Mouse (Mus musculus): Measurements from ENCODE around the gene Ahcyl2.

DNA sequence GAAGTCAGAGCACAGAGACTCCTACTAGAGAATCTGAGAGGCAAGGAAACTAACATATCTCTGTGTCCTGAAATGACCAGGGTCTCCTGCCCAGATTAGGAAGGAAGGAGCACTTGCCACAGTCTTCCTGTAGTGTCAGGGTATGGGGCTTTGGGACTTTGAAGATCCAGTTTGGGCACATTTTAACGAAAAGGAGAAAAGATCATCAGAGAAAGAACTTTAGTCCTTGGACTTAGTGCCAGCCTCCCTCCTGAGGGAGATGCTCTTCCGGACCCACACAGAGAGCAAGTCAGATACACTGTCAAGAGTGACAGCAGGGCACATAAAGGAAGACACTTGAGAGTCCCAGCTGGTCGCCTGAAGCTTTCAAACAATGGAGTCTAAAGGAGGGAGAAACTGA is 36.2 kb downstream of the Ahcyl2 start:
- TF ChIP-seq TAL1 (IDR thresholded peaks at IDR 0.05; ENCODE audit: low read length) (no peak), GATA1 (IDR thresholded peaks at IDR 0.05; ENCODE audit: low read length) (no peak)

Data from erythroblast, embryonic 14.5 days (primary cell).